Mouse (Mus musculus): ENCODE measurements around the gene Ctbp2.

The Ctbp2 gene

GRCm38 (mm10) chr7:132939118-132939517 lies 185.0 kb downstream of the Ctbp2 start:
- no peak for DNase-seq (ENCODE audit: low spot score in 2 of 2)
